Mouse (Mus musculus) heart, embryonic 16.5 days (tissue): ENCODE measurements around the gene Dnah10. TPM values are rescaled to one million over a fixed set of nuclear protein-coding genes. Genes with fewer than 3 reads are reported as not detected.

ENCODE experiments used
- ATAC-seq: fragments of 200-750 bp; cut with Nextera tagmentation; replicated peaks from 2 replicates; pipeline ENCODE4 v1.8.0; 2017; ENCODE audit warnings: moderate number of reproducible peaks; ENCODE audit not compliant: insufficient read depth, low FRiP score; ENCODE audit errors: extremely low read depth
- H3K27ac ChIP-seq: fragments of 300-500 bp; sonication (generic); 2 replicates; pipeline ENCODE4 v1.5.1; 2014; ENCODE audit warnings: mild to moderate bottlenecking, low read length, control low read depth, moderate library complexity
- H3K27me3 ChIP-seq: fragments of 300-500 bp; sonication (generic); 2 replicates; pipeline ENCODE4 v1.6.1; 2014; ENCODE audit warnings: low read length, mixed read lengths; ENCODE audit not compliant: control insufficient read depth, insufficient read depth
- H3K36me3 ChIP-seq: fragments of 300-500 bp; sonication (generic); 2 replicates; pipeline ENCODE4 v1.6.1; 2014; ENCODE audit not compliant: control insufficient read depth, insufficient read depth
- H3K4me1 ChIP-seq: fragments of 300-500 bp; sonication (generic); 2 replicates; pipeline ENCODE4 v1.6.1; 2014; ENCODE audit warnings: low read length, mixed read lengths; ENCODE audit not compliant: control insufficient read depth, insufficient read depth
- H3K4me2 ChIP-seq: fragments of 300-500 bp; sonication (generic); 2 replicates; pipeline ENCODE4 v1.6.1; 2014; ENCODE audit warnings: low read depth, mild to moderate bottlenecking, control low read depth, low read length
- H3K4me3 ChIP-seq: fragments of 300-500 bp; sonication (generic); 2 replicates; pipeline ENCODE4 v1.5.1; 2014; ENCODE audit warnings: mild to moderate bottlenecking, control low read depth, low read length
- H3K9ac ChIP-seq: fragments of 300-500 bp; sonication (generic); 2 replicates; pipeline ENCODE4 v1.6.1; 2014; ENCODE audit warnings: low read length, control low read depth
- H3K9me3 ChIP-seq: fragments of 300-500 bp; sonication (generic); replicated peaks from 2 replicates; pipeline ENCODE4 v1.6.1; 2016; ENCODE audit warnings: low read length; ENCODE audit not compliant: control insufficient read depth
- WGBS: fragments of 180-500 bp; shearing (Covaris S2); extraction: QIAGEN DNeasy Blood & Tissue Kit; methylation state at CpG from one replicate; pipeline ENCODE4 v1.1.7; 2014; 5-methylcytosine and 5-hydroxymethylcytosine counted together
- polyA plus RNA-seq: library from polyadenylated mRNA; unstranded; fragments of >200 nt; fragmentation: Nextera tagmentation; extraction: Ambion mirVana; gene quantifications from 2 replicates; pipeline ENCODE4 v1.2.1, GENCODE M21; 2015

The Dnah10 gene
- 0.09 and 0.19 TPM in 2 replicates for polyA plus RNA-seq

GRCm38 (mm10) chr5:124724997-124725396 lies at the start of gene Dnah10:
Gene Dnah10 (plus strand): TSS chr5:124725085.
- H3K27me3 ChIP-seq: 0 out of 2 replicates have a peak, but pooled peaks cover 2% of the 10 kb centered on the region
- no peak within 1 kb of the TSS for H3K4me3 ChIP-seq
- no peaks in the 10 kb centered on the region for H3K4me1 ChIP-seq
- WGBS: 11% methylated on average over 29 of the region's 29 CpGs
- H3K9me3 ChIP-seq: no peaks in the 10 kb centered on the region
- H3K9ac ChIP-seq: no peak within 1 kb of the TSS
- ATAC-seq: 0 out of 2 replicates have a peak, but pooled peaks have one; percentile 18
- peaks cover 26% of the 10 kb centered on the region for H3K36me3 ChIP-seq
- H3K4me2 ChIP-seq: no peak within 1 kb of the TSS
- H3K27ac ChIP-seq: no peak within 1 kb of the TSS

DNA sequence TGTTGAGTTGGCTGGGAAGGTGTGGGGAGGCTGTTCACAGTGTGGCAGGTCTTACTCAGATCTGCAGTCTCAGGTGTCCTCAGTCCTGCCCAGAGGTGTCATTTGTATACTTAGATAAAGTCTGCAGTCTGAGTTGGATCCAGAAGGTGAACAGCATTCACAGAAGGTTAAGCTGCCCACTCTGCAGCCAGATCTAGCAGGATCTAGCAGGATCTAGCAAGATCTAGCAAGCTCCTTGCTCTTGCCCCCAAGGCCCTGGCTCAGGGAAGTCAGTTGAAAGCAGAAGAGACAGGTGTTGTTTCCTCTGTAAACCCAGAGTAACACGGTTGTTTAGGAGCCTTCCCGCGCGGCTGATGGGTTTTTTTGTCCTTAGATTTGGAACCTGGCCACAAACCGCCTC lies 11.1 kb upstream of the Dnah10 start:
- ATAC-seq: no peak
- Histone ChIP-seq H3K9ac (no peak overlapping the region), H3K27ac (no peak overlapping the region), H3K4me2 (no peak overlapping the region), H3K4me3 (no peak overlapping the region), H3K36me3 (peaks cover 52% of the 10 kb centered on the region), H3K27me3 (no peaks in the 10 kb centered on the region), H3K9me3 (no peaks in the 10 kb centered on the region), H3K4me1 (no peaks in the 10 kb centered on the region)
- WGBS: 85% methylated on average over 5 of the region's 5 CpGs

GRCm38 (mm10) chr5:124715135-124715534 lies 9.8 kb upstream of the Dnah10 start:
- H3K9ac ChIP-seq: no peak overlapping the region
- H3K4me1 ChIP-seq: no peaks in the 10 kb centered on the region
- no peak overlapping the region for H3K27ac ChIP-seq
- no peak for ATAC-seq
- H3K36me3 ChIP-seq: peaks cover 66% of the 10 kb centered on the region
- H3K9me3 ChIP-seq: no peaks in the 10 kb centered on the region
- no peak overlapping the region for H3K4me3 ChIP-seq
- WGBS: 80% methylated on average over 8 of the region's 8 CpGs
- no peaks in the 10 kb centered on the region for H3K27me3 ChIP-seq
- no peak overlapping the region for H3K4me2 ChIP-seq

GRCm38 (mm10) chr5:124717969-124718368 lies 6.9 kb upstream of the Dnah10 start:
- no peak for ATAC-seq
- H3K27ac ChIP-seq: no peak overlapping the region
- 93% methylated on average over 11 of the region's 11 CpGs for WGBS
- peaks cover 71% of the 10 kb centered on the region for H3K36me3 ChIP-seq
- H3K4me3 ChIP-seq: no peak overlapping the region
- H3K9me3 ChIP-seq: no peaks in the 10 kb centered on the region
- H3K4me2 ChIP-seq: no peak overlapping the region
- no peaks in the 10 kb centered on the region for H3K27me3 ChIP-seq
- H3K4me1 ChIP-seq: no peaks in the 10 kb centered on the region
- no peak overlapping the region for H3K9ac ChIP-seq

GRCm38 (mm10) chr5:124718396-124718795 lies 6.5 kb upstream of the Dnah10 start:
- H3K4me3 ChIP-seq: no peak overlapping the region
- H3K36me3 ChIP-seq: peaks cover 69% of the 10 kb centered on the region
- WGBS: 89% methylated on average over 7 of the region's 7 CpGs
- H3K27ac ChIP-seq: no peak overlapping the region
- ATAC-seq: no peak
- H3K4me2 ChIP-seq: no peak overlapping the region
- no peaks in the 10 kb centered on the region for H3K4me1 ChIP-seq
- no peaks in the 10 kb centered on the region for H3K27me3 ChIP-seq
- no peak overlapping the region for H3K9ac ChIP-seq
- H3K9me3 ChIP-seq: no peaks in the 10 kb centered on the region

DNA sequence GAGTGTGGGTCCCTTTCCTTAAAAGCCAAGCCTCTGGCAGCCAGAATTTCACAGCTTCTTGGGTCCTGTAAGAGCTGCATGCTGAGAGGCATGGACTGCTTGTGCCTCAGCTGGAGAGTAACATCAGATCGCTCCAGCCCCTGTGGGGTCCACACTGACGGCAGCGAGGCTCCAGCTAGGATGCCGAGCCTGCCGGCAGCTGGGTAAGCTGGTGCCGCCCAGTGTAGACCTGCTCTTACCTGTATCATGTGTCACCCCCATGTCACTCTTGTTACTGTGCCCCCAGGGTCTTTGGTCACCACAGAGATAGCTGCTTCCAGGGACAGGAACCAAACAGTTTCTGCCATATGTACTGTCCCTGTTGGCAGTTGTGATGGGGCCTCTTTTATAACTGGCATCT lies 1.8 kb upstream of the Dnah10 start:
- no peak overlapping the region for H3K4me2 ChIP-seq
- no peaks in the 10 kb centered on the region for H3K27me3 ChIP-seq
- H3K27ac ChIP-seq: no peak overlapping the region
- H3K4me3 ChIP-seq: no peak overlapping the region
- ATAC-seq: no peak
- no peaks in the 10 kb centered on the region for H3K4me1 ChIP-seq
- 90% methylated on average over 6 of the region's 6 CpGs for WGBS
- H3K36me3 ChIP-seq: peaks cover 45% of the 10 kb centered on the region
- no peak overlapping the region for H3K9ac ChIP-seq
- no peaks in the 10 kb centered on the region for H3K9me3 ChIP-seq

DNA sequence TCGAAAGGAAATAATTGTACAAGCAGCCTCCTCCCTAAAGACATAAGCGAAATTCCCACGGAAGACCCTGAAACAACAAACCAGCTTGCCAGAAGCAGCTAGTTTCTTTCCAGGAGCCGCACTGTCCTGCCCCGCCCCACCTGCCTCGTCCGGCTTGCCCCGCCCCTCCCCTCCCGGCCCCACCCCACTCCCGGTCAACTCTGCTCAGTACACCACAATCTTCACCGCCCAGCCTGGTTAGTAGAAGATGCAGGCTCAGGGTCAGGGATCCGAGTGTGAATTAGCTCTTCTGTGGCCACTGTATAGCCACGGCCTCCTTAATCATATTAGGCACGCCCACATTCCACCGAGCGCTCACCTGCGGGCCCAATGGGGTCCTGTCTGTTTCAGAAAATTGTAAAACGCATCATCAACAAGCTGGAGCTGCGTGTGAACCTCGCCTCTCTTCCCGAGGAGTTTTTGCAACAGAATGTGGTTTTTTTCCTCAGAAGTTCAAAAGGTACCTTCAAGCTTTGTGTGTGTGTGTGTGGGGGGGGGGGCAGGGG lies 4.8 kb downstream of the Dnah10 start:
- Histone ChIP-seq H3K36me3 (no peaks in the 10 kb centered on the region), H3K27me3 (0 out of 2 replicates have a peak, but pooled peaks cover 2% of the 10 kb centered on the region), H3K9ac (no peak overlapping the region), H3K4me1 (no peaks in the 10 kb centered on the region), H3K4me3 (peak overlapping the region; percentile 39), H3K27ac (no peak overlapping the region), H3K9me3 (no peaks in the 10 kb centered on the region), H3K4me2 (peak overlapping the region; percentile 64)
- WGBS: 11% methylated on average over 21 of the region's 21 CpGs
- no peak for ATAC-seq

GRCm38 (mm10) chr5:124733961-124734360 lies 9.1 kb downstream of the Dnah10 start:
- ATAC-seq: no peak
- no peak overlapping the region for H3K4me2 ChIP-seq
- H3K9me3 ChIP-seq: no peaks in the 10 kb centered on the region
- no peaks in the 10 kb centered on the region for H3K4me1 ChIP-seq
- no peak overlapping the region for H3K9ac ChIP-seq
- H3K4me3 ChIP-seq: no peak overlapping the region
- no peak overlapping the region for H3K27ac ChIP-seq
- no peaks in the 10 kb centered on the region for H3K36me3 ChIP-seq
- 0 out of 2 replicates have a peak, but pooled peaks cover under 1% of the 10 kb centered on the region for H3K27me3 ChIP-seq
- WGBS: 84% methylated on average over 12 of the region's 12 CpGs

- ATAC-seq: no peak
- H3K4me1 ChIP-seq: no peaks in the 10 kb centered on the region
Observed at GRCm38 (mm10) chr5:124741898-124742599, 17.2 kb downstream of the Dnah10 start.

More at GRCm38 (mm10) chr5:124741898-124742599, 17.2 kb downstream of the Dnah10 start:
- 96% methylated on average over 21 of the region's 21 CpGs for WGBS
- no peak overlapping the region for H3K4me3 ChIP-seq
- H3K9ac ChIP-seq: no peak overlapping the region
- no peaks in the 10 kb centered on the region for H3K27me3 ChIP-seq
- H3K4me2 ChIP-seq: no peak overlapping the region
- peaks cover 6% of the 10 kb centered on the region; the same call in 1 of the 2 replicates for H3K9me3 ChIP-seq
- no peak overlapping the region for H3K27ac ChIP-seq
- no peaks in the 10 kb centered on the region for H3K36me3 ChIP-seq
